Mouse (Mus musculus) T-helper 1 cell (primary cell): ENCODE measurements around the gene Pafah2.
"Not testable (repeated sequence)": the region's sequence is repeated elsewhere in the genome, so short reads cannot be mapped to it uniquely, and the experiment has no call there.

Experiments
- in situ Hi-C: fragments of 300-600 bp; cut with MboI, MseI; formaldehyde crosslinking; loops from one replicate; pipeline ENCODE4 v1.15.1; 2025; ENCODE audit warnings: high pct_unique_total_duplicates

Gene Pafah2

DNA sequence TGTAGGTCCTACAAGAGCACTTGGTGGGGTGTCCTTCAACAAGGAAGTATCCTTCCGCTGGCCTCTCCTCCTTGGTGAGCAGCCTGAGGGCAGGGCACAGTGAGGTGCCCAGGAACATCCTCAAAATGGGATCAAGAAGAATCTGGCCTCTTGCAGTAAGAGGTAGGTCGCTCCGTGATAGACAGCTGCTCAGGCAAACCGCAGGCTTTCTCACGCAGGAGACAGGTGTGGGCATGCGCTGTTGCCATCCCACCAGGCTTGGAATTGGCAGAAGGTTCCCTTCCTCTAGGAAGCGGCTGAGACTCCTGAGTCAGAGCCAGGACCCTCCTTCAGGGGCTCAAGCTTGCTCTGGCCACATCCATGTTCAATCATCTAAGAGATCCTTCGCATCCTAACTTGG, 22.8 kb upstream of the Pafah2 start:
- in situ Hi-C loops, result no loop called here

GRCm38 (mm10) chr4:134374306-134374705, 21.8 kb upstream of the Pafah2 start:
- in situ Hi-C loops, result no loop called here

- in situ Hi-C loops, result no loop called here
These were observed 18.0 kb upstream of the Pafah2 start for GRCm38 (mm10) chr4:134378089-134378615.

GRCm38 (mm10) chr4:134379510-134379909, 16.6 kb upstream of the Pafah2 start:
- in situ Hi-C loops, result no loop called here

GRCm38 (mm10) chr4:134383750-134384149, 12.4 kb upstream of the Pafah2 start, which contains the start of gene Extl1:
Extl1 (minus strand) TSS chr4:134383850.
- in situ Hi-C loops, result not testable (repeated sequence)

DNA sequence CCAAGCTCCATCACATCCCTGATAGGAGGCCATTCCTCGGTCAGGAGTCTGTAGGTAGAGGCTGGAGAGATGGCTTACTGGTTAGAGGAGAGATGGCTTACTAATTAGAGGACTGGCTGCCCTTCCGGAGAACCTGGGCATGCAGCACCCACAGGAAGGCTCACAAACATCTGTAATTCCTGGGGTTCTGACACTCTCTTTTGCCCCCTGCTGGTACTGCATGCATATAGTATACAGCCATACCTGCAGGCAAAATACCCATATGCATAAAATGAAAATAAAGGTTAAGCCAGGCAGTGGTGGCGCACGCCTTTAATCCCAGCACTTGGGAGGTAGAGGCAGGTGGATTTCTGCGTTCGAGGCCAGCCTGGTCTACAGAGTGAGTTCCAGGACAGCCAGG, 8.9 kb upstream of the Pafah2 start:
- in situ Hi-C loops, result no loop called here

DNA sequence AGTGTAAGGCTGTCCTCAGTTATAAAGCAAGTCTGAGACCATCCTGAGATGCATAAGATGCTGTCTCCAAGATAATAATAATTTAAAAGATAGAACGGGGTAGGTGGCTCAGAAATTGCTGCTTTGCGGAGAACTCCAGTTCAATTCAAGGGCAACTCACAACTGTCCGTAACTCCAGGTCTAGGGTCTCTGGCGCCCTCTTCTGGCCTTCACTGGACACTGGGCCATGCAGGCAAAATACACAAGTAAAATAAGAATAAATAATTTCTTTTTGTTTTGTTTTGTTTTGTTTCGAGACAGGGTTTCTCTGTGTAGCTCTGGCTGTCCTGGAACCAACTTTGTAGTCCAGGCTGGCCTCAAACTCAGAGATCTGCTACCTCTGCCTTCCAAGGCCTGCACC, 7.7 kb upstream of the Pafah2 start:
- in situ Hi-C loops, result no loop called here

DNA sequence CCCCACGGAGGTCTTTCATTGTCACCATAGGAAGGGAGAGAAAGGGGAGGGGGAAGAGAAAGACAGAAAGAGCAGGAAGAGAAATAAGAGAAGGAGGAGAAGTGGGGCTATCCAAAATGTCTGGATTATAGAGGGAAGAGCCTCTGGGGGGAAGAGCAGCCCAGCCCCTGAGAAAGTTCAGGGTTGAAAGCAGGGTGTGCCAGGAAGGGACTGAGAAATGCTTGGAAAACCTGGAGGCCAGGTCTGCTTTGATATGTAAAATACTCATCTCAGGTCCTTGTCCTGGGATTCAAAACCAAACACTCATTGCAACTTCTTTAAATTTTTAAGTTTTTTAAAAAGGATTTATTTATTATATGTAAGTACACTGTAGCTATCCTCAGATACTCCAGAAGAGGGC, 4.5 kb upstream of the Pafah2 start:
- in situ Hi-C loops, result no loop called here

- in situ Hi-C loops, result no loop called here
These were observed 3.5 kb upstream of the Pafah2 start for GRCm38 (mm10) chr4:134392595-134392994.

GRCm38 (mm10) chr4:134393026-134393425, 3.1 kb upstream of the Pafah2 start:
- in situ Hi-C loops, result no loop called here

DNA sequence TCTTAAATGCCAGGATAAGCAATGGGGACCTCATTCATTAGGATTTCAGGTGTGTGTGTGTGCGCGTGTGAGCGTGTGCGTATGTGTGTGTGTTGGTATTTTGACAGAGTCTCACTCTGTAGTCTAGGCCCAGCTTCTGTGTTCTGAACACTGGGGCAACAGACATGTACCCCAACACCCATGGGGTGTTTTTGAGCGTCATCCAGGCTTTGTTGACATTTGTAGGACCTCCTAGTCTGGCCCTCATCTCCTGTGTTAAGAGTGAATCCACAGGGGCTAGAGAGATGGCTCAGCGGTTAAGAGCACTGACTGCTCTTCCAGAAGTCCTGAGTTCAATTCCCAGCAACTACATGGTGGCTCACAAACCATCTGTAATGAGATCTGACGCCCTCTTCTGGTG, 978 bp upstream of the Pafah2 start:
- in situ Hi-C loops, result no loop called here

DNA sequence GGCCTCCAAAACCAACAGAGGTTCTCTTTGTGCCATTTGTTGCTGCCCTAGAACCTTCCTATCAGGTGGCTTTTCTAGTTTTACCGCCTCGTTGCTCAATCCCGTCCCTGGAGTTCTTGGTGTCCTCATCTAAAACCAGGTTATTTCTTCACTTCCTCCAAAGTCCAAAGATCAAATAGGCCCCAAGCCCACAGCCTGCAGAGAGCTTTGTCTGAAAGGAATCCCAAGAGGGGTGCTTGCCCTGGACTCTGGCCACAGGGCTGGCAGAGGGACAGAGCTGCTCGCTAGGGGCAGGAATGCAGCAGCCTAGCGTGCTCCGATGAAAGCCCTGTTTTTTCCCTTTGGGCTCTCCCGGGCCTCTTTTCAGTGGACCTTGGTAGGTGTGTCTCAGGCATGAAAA, 1.0 kb downstream of the Pafah2 start:
- in situ Hi-C loops, result no loop called here

DNA sequence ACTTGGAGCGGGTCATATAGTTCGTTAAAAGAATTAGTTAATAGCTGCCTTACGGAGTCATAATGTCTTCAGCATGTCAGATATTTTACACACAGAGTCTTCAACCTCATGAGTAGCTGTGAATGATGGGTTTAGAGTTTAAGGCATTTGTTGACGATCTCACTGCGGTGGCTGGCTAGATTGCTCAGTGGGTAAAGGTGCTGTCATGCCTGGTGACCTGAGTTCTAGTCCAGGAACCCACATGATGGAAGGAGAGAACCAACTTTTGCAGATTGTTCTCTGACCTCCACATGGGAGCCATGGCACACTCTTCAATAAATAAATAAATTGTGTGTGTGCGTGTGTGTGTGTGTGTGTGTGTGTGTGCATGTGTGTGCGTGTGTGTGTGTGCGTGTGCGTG, 1.6 kb downstream of the Pafah2 start:
- in situ Hi-C loops, result no loop called here

DNA sequence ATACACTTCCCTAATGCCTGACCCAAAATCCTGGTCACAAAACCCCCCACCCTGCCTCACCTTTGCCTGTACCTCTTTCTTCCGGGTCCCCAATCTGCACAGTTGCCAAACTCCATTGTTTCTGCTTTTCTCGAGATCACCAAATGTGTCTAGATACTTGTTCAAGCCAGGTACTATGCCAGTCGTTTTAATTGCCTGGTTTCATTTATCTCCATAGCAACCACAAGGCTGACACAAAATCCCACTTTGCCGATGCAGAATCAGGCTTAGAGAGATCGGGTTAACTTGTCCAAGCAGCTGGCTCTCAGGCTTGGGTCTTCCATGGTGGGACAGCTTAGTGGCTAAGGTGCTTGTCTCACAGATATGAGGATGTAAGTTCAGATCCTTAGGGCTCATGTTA, 4.1 kb downstream of the Pafah2 start:
- in situ Hi-C loops, result loop anchor here (5.0 kb wide), 1 partner anchor 67 kb away; the partner anchor contains the start of gene Stmn1

DNA sequence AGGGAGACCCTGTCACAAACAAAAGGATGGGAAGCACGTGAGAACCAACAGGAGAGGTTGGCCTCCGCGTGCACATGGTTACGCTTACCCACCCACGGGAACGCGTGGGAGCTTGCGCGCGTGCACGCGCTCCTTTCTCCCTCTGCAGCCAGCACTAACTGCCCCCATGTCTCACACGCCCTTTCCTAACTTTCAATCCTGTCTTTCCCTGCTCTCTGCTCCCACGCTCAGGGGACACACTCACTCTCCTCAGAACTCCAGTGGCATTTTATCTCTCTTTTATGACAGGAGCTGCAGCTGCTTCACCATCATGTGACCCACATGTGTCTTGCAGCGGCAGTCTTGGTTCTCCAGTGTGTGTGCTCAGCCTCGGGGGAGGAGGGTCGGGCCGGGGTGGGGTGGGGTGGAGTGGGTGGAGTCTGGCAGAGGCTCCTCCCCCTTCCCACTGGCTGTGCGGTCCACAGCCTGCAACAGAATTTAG, 5.1 kb downstream of the Pafah2 start:
- in situ Hi-C loops, result loop anchor here (5.0 kb wide), 1 partner anchor 66 kb away; the partner anchor contains the start of gene Stmn1

- in situ Hi-C loops, result loop anchor here (5.0 kb wide), 1 partner anchor 65 kb away; the partner anchor contains the start of gene Stmn1
These were observed 5.9 kb downstream of the Pafah2 start for GRCm38 (mm10) chr4:134401856-134402570.

- in situ Hi-C loops, result loop anchor here (5.0 kb wide), 1 partner anchor 65 kb away; the partner anchor contains the start of gene Stmn1
These were observed 6.6 kb downstream of the Pafah2 start for GRCm38 (mm10) chr4:134402571-134403262.

- in situ Hi-C loops, result loop anchor here (5.0 kb wide), 1 partner anchor 64 kb away; the partner anchor contains the start of gene Stmn1
These were observed 7.6 kb downstream of the Pafah2 start for GRCm38 (mm10) chr4:134403721-134404120.

GRCm38 (mm10) chr4:134409286-134409685, 13.2 kb downstream of the Pafah2 start:
- in situ Hi-C loops, result no loop called here

- in situ Hi-C loops, result no loop called here
These were observed 20.1 kb downstream of the Pafah2 start for GRCm38 (mm10) chr4:134416177-134416576.

DNA sequence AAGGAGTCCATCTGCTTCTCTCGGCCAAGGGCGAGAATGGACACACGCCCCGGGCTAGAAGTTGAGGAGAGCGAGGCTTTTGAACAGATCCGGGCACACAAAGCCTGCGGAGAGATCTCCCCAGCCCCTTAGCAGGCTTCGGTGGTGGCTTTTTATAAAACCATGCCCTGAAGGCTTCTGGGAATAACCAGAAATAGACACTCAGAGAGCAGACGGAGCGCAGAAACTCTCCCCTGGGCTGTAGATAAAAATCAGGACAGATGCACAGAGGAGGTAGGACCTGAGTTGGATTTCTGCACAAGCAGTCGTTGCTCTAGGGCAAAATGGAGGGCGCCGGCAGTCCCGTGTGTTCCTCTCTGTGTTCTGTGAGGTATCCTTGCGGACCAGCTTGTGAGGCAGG, 20.5 kb downstream of the Pafah2 start:
- in situ Hi-C loops, result no loop called here

DNA sequence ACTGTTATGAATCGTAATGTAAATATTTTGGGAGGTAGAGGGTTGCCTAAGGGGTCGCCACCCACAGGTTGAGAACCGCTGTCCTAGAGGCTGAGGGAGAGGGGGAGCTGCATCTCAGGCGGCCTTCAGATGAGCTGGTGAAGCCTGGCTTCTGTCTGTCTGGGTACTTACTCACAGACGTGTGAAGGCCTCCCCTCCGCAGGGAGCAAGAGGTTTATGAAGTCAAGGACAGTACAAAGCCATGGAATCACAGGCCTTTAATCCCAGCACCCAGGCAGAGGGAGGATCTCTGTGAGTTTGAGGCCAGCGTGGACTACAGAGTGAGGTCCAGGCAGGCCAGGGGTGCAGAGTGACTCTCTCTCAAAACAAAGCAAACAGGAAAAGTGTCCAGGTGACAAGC, 21.0 kb downstream of the Pafah2 start:
- in situ Hi-C loops, result no loop called here
